Mouse (Mus musculus) small intestine, adult 2 months (tissue): Measurements from ENCODE around the gene Uchl1. TPM values are rescaled to one million over a fixed set of nuclear protein-coding genes. Genes with fewer than 3 reads are reported as not detected.

Experiments used
- H3K27ac ChIP-seq: fragments of 200-500 bp; 2 replicates; pipeline ENCODE4 v1.5.1; 2012; ENCODE audit warnings: low read depth, low read length, control low read depth, inconsistent platforms; ENCODE audit not compliant: insufficient read depth
- H3K27me3 ChIP-seq: fragments of 200-500 bp; 2 replicates; pipeline ENCODE4 v1.6.1; 2012; ENCODE audit warnings: mild to moderate bottlenecking, moderate library complexity, low read length, inconsistent platforms; ENCODE audit not compliant: control insufficient read depth, insufficient read depth
- H3K36me3 ChIP-seq: fragments of 200-500 bp; 2 replicates; pipeline ENCODE4 v1.6.1; 2012; ENCODE audit warnings: mild to moderate bottlenecking, low read length, control low read depth, inconsistent platforms; ENCODE audit not compliant: control insufficient read depth, insufficient read depth
- H3K4me1 ChIP-seq: fragments of 200-500 bp; 2 replicates; pipeline ENCODE4 v1.6.1; 2012; ENCODE audit warnings: low read length, inconsistent platforms, mixed read lengths; ENCODE audit not compliant: control insufficient read depth, insufficient read depth, insufficient read length
- H3K4me3 ChIP-seq: fragments of 200-500 bp; 2 replicates; pipeline ENCODE4 v1.5.1; 2012; ENCODE audit warnings: low read depth, mild to moderate bottlenecking, control low read depth, inconsistent platforms, low read length, moderate library complexity
- CTCF ChIP-seq: fragments of 200-500 bp; IDR thresholded peaks from 2 replicates; pipeline ENCODE4 v1.5.1; 2012; ENCODE audit warnings: low read depth, mild to moderate bottlenecking, control low read depth, inconsistent platforms, low read length, moderate library complexity, mixed read lengths; ENCODE audit not compliant: insufficient replicate concordance, insufficient read length; ENCODE audit errors: extremely low read depth
- POLR2A ChIP-seq: fragments of 200-500 bp; IDR thresholded peaks from 2 replicates; pipeline ENCODE4 v1.6.1; 2012; ENCODE audit warnings: low read depth, mild to moderate bottlenecking, control low read depth, inconsistent platforms, low read length, moderate library complexity
- WGBS: fragments of 180-500 bp; shearing (Covaris S2); methylation state at CpG from one replicate; pipeline ENCODE4 v1.1.7; 2018; 5-methylcytosine and 5-hydroxymethylcytosine counted together
- polyA plus RNA-seq: library from polyadenylated mRNA; depleted of rRNA; stranded (reverse); fragments of >200 nt; gene quantifications from 2 replicates; pipeline ENCODE4 v1.2.3, GENCODE M21; 2012

Uchl1 gene
- polyA plus RNA-seq, 1 experiment = 12.8 TPM

- 77% methylated on average over 9 of the region's 9 CpGs for WGBS
- Histone ChIP-seq H3K27ac (no peak overlapping the region), H3K4me3 (no peak overlapping the region), H3K4me1 (no peaks in the 10 kb centered on the region), H3K36me3 (no peaks in the 10 kb centered on the region), H3K27me3 (no peaks in the 10 kb centered on the region; the same call in 1 of the 2 replicates)
- TF ChIP-seq POLR2A (no peak), CTCF (no peak)
These were observed 11.8 kb downstream of the Uchl1 start for GRCm38 (mm10) chr5:66687737-66688136.

GRCm38 (mm10) chr5:66688286-66688685 is 12.4 kb downstream of the Uchl1 start:
- no peak overlapping the region for H3K4me3 ChIP-seq

GRCm38 (mm10) chr5:66689796-66690195 is 13.9 kb downstream of the Uchl1 start:
- no peaks in the 10 kb centered on the region; the same call in 1 of the 2 replicates for H3K27me3 ChIP-seq
- H3K27ac ChIP-seq = no peak overlapping the region
- H3K4me1 ChIP-seq = no peaks in the 10 kb centered on the region
- H3K4me3 ChIP-seq = no peak overlapping the region
- TF ChIP-seq POLR2A = no peak
- no peak for TF ChIP-seq CTCF
- WGBS = 86% methylated on average over 9 of the region's 9 CpGs
- H3K36me3 ChIP-seq = no peaks in the 10 kb centered on the region

More at GRCm38 (mm10) chr5:66688286-66688685, 12.4 kb downstream of the Uchl1 start:
- H3K36me3 ChIP-seq = no peaks in the 10 kb centered on the region
- H3K27me3 ChIP-seq = no peaks in the 10 kb centered on the region; the same call in 1 of the 2 replicates
- no peaks in the 10 kb centered on the region for H3K4me1 ChIP-seq
- WGBS = 95% methylated on average over 5 of the region's 5 CpGs
- H3K27ac ChIP-seq = no peak overlapping the region
- TF ChIP-seq CTCF (no peak), POLR2A (no peak)

- WGBS = 57% methylated on average over 4 of the region's 4 CpGs
- TF ChIP-seq POLR2A (no peak), CTCF (no peak)
- H3K27me3 ChIP-seq = no peaks in the 10 kb centered on the region
These were observed 17.3 kb downstream of the Uchl1 start for GRCm38 (mm10) chr5:66693231-66693630.

GRCm38 (mm10) chr5:66697119-66697518 is 21.2 kb downstream of the Uchl1 start:
- Histone ChIP-seq H3K27ac (no peak overlapping the region), H3K36me3 (no peaks in the 10 kb centered on the region), H3K4me3 (no peak overlapping the region), H3K4me1 (no peaks in the 10 kb centered on the region), H3K27me3 (no peaks in the 10 kb centered on the region)
- TF ChIP-seq CTCF = no peak
- TF ChIP-seq POLR2A = no peak

More at GRCm38 (mm10) chr5:66693231-66693630, 17.3 kb downstream of the Uchl1 start:
- Histone ChIP-seq H3K36me3 (no peaks in the 10 kb centered on the region), H3K4me1 (no peaks in the 10 kb centered on the region), H3K4me3 (no peak overlapping the region), H3K27ac (no peak overlapping the region)

- WGBS = 60% methylated on average over 6 of the region's 6 CpGs
- Histone ChIP-seq H3K4me3 (no peak overlapping the region), H3K36me3 (no peaks in the 10 kb centered on the region), H3K27ac (no peak overlapping the region), H3K27me3 (no peaks in the 10 kb centered on the region), H3K4me1 (no peaks in the 10 kb centered on the region)
- TF ChIP-seq CTCF (no peak), POLR2A (no peak)
These were observed 24.0 kb downstream of the Uchl1 start for GRCm38 (mm10) chr5:66699911-66700310.

GRCm38 (mm10) chr5:66701951-66702350 is 26.1 kb downstream of the Uchl1 start:
- Histone ChIP-seq H3K27ac (no peak overlapping the region), H3K4me1 (no peaks in the 10 kb centered on the region), H3K27me3 (no peaks in the 10 kb centered on the region), H3K36me3 (no peaks in the 10 kb centered on the region), H3K4me3 (no peak overlapping the region)
- WGBS = 79% methylated on average over 4 of the region's 4 CpGs
- TF ChIP-seq POLR2A = no peak
- TF ChIP-seq CTCF = no peak
